11 mouse cellular contexts compared by ENCODE assay signal in genomic region chr9:43453953-43454582, GRCm38 (mm10).
A peak's percentile ranks its signal among the peaks of the same experiment; 100 is the strongest.
DNase-seq lines count a peak whose midpoint lies in the region; ATAC-seq and TF ChIP-seq lines count a peak whose summit lies in the region.
"Had no signal": no experiment of that assay in that cellular context is flagged by ENCODE, and none has a peak within 500 bp of the region (broad histone marks: within the 10 kb centered on the region; RNA-seq: fewer than 3 reads in every experiment).

No protein-coding gene starts in this region.

- peak; percentile 13 for DNase-seq in liver, adult 2 months (ENCODE audit: extremely low read depth, low read depth, low spot score)
- DNase-seq in liver, embryonic 11.5 days (ENCODE audit: low spot score), result no peak
- no peak for DNase-seq in embryonic facial prominence, embryonic 10.5 days (ENCODE audit: low spot score)
- DNase-seq in kidney, adult 18-20 months, result peak; percentile 27
- DNase-seq in thymus, adult 2 months, result no peak
- DNase-seq: adrenal gland, adult 2 months; cerebellum, adult 18-20 months; liver, embryonic 13.5 days had no signal

- no peak overlapping the region for H3K9ac ChIP-seq in liver, adult 2 months (ENCODE audit: low read depth, low read length)
- no peak overlapping the region for H3K9ac ChIP-seq in liver, embryonic 11.5 days (ENCODE audit: low read depth, low read length)
- no peak overlapping the region for H3K9ac ChIP-seq in neural tube, embryonic 13.5 days
- H3K9ac ChIP-seq: heart, embryonic 15.5 days; liver, embryonic 13.5 days had no signal

- no peak for ATAC-seq in liver, embryonic 11.5 days (replicated peaks; ENCODE audit: low FRiP score)
- no peak for ATAC-seq in neural tube, embryonic 13.5 days (ENCODE audit: low read depth)
- no peak for ATAC-seq in erythroblast, adult 5-6 weeks (replicated peaks; ENCODE audit: low FRiP score, poor library complexity, severe bottlenecking)

- H3K27ac ChIP-seq in liver, adult 2 months (replicated peaks; ENCODE audit: insufficient read depth, low read depth, low read length), result 0 out of 2 replicates have a peak overlapping the region, but pooled peaks have one; percentile 19
- H3K27ac ChIP-seq in liver, embryonic 11.5 days (ENCODE audit: low read depth, low read length), result no peak overlapping the region
- no peak overlapping the region for H3K27ac ChIP-seq in embryonic facial prominence, embryonic 10.5 days (replicated peaks)
- no peak overlapping the region for H3K27ac ChIP-seq in neural tube, embryonic 13.5 days (replicated peaks)
- no peak overlapping the region for H3K27ac ChIP-seq in thymus, adult 2 months (ENCODE audit: control insufficient read depth, insufficient read depth, low read length)
- H3K27ac ChIP-seq: heart, embryonic 15.5 days; liver, embryonic 13.5 days had no signal

- no peaks in the 10 kb centered on the region for H3K36me3 ChIP-seq in liver, adult 2 months (ENCODE audit: control insufficient read depth, insufficient read depth, low read length)
- no peaks in the 10 kb centered on the region for H3K36me3 ChIP-seq in liver, embryonic 11.5 days (ENCODE audit: control insufficient read depth, insufficient read depth, low read length)
- no peaks in the 10 kb centered on the region for H3K36me3 ChIP-seq in embryonic facial prominence, embryonic 10.5 days (replicated peaks)
- H3K36me3 ChIP-seq in neural tube, embryonic 13.5 days, result no peaks in the 10 kb centered on the region
- H3K36me3 ChIP-seq in thymus, adult 2 months (ENCODE audit: control insufficient read depth, insufficient read depth, low read length), result no peaks in the 10 kb centered on the region
- H3K36me3 ChIP-seq: heart, embryonic 15.5 days; liver, embryonic 13.5 days had no signal

- TF ChIP-seq POLR2A in liver, adult 2 months (IDR thresholded peaks at IDR 0.05; ENCODE audit: extremely low read depth, insufficient read depth, low read length), result no peak
- TF ChIP-seq POLR2A in thymus, adult 2 months (IDR thresholded peaks at IDR 0.05; ENCODE audit: control insufficient read depth, extremely low read depth, insufficient read depth, low read length, poor library complexity), result no peak

- H3K27me3 ChIP-seq in liver, adult 2 months (ENCODE audit: control insufficient read depth, insufficient read depth, low read length), result no peaks in the 10 kb centered on the region
- peaks cover 46% of the 10 kb centered on the region for H3K27me3 ChIP-seq in liver, embryonic 11.5 days (replicated peaks; ENCODE audit: control insufficient read depth, insufficient read depth, low read length)
- peaks cover 66% of the 10 kb centered on the region for H3K27me3 ChIP-seq in embryonic facial prominence, embryonic 10.5 days (replicated peaks; ENCODE audit: low read depth, poor library complexity, severe bottlenecking)
- peaks cover 48% of the 10 kb centered on the region for H3K27me3 ChIP-seq in neural tube, embryonic 13.5 days
- H3K27me3 ChIP-seq in thymus, adult 2 months (ENCODE audit: control insufficient read depth, insufficient read depth, low read length), result peaks cover 7% of the 10 kb centered on the region; the same call in 1 of the 2 replicates

- H3K4me3 ChIP-seq in liver, adult 2 months (ENCODE audit: insufficient read depth, low read depth, low read length), result no peak overlapping the region
- no peak overlapping the region for H3K4me3 ChIP-seq in liver, embryonic 11.5 days (ENCODE audit: low read depth, low read length)
- 0 out of 2 replicates have a peak overlapping the region, but pooled peaks have one; percentile 16 for H3K4me3 ChIP-seq in embryonic facial prominence, embryonic 10.5 days
- H3K4me3 ChIP-seq in neural tube, embryonic 13.5 days, result no peak overlapping the region
- H3K4me3 ChIP-seq in thymus, adult 2 months (ENCODE audit: control insufficient read depth, insufficient read depth, low read length), result no peak overlapping the region
- H3K4me3 ChIP-seq: heart, embryonic 15.5 days; liver, embryonic 13.5 days had no signal

- H3K9me3 ChIP-seq in liver, embryonic 11.5 days (ENCODE audit: control insufficient read depth, low read length), result no peaks in the 10 kb centered on the region
- no peaks in the 10 kb centered on the region for H3K9me3 ChIP-seq in embryonic facial prominence, embryonic 10.5 days
- no peaks in the 10 kb centered on the region for H3K9me3 ChIP-seq in neural tube, embryonic 13.5 days
- H3K9me3 ChIP-seq: heart, embryonic 15.5 days; liver, embryonic 13.5 days had no signal

- peaks cover 13% of the 10 kb centered on the region for H3K4me1 ChIP-seq in liver, adult 2 months (ENCODE audit: control insufficient read depth, insufficient read depth, low read length)
- H3K4me1 ChIP-seq in liver, embryonic 11.5 days (replicated peaks; ENCODE audit: control insufficient read depth, insufficient read depth, low read length), result no peaks in the 10 kb centered on the region
- peaks cover 11% of the 10 kb centered on the region for H3K4me1 ChIP-seq in embryonic facial prominence, embryonic 10.5 days
- peaks cover 21% of the 10 kb centered on the region for H3K4me1 ChIP-seq in neural tube, embryonic 13.5 days (replicated peaks)
- H3K4me1 ChIP-seq in thymus, adult 2 months (replicated peaks; ENCODE audit: control insufficient read depth, insufficient read depth, low read length), result no peaks in the 10 kb centered on the region
- H3K4me1 ChIP-seq: liver, embryonic 13.5 days had no signal

- TF ChIP-seq CTCF in liver, adult 2 months (IDR thresholded peaks at IDR 0.05; ENCODE audit: low read depth, low read length), result no peak
- TF ChIP-seq CTCF in thymus, adult 2 months (IDR thresholded peaks at IDR 0.05; ENCODE audit: borderline replicate concordance, control insufficient read depth, extremely low read depth, insufficient read depth, low read length, poor library complexity), result no peak

- no peaks in the 10 kb centered on the region for H3K79me2 ChIP-seq in liver, adult 2 months (ENCODE audit: control insufficient read depth, insufficient read depth, low read length)

- no peak overlapping the region for H3K4me2 ChIP-seq in liver, embryonic 11.5 days
- peak overlapping the region; percentile 33 for H3K4me2 ChIP-seq in neural tube, embryonic 13.5 days
- H3K4me2 ChIP-seq: heart, embryonic 15.5 days; liver, embryonic 13.5 days had no signal

- 4% methylated on average over 14 of the region's 14 CpGs for WGBS in liver, adult 2 months
- 6% methylated on average over 14 of the region's 14 CpGs for WGBS in liver, embryonic 11.5 days
- WGBS in embryonic facial prominence, embryonic 10.5 days, result 4% methylated on average over 14 of the region's 14 CpGs
- under 1% methylated on average over 14 of the region's 14 CpGs for WGBS in neural tube, embryonic 13.5 days
- WGBS in thymus, adult 2 months, result 8% methylated on average over 14 of the region's 14 CpGs

Comparison
In these comparisons a context has a peak if more than half of its experiments do, and no peak if none do; other contexts are left out.
1. DNase-seq: peak in liver, adult 2 months (single experiment) and kidney, adult 18-20 months (single experiment); none in liver, embryonic 11.5 days (single experiment), embryonic facial prominence, embryonic 10.5 days (single experiment) and thymus, adult 2 months (single experiment).